Mouse (Mus musculus): ENCODE measurements around the gene Crabp1. TPM values are rescaled to one million over a fixed set of nuclear protein-coding genes. Genes with fewer than 3 reads are reported as not detected.

Crabp1 gene
- polyA plus RNA-seq, 2 experiments: 0.17 to 0.99 TPM

GRCm38 (mm10) chr9:54752201-54752943 lies 12.2 kb upstream of the Crabp1 start:
- H3K4me1 ChIP-seq (replicated peaks; ENCODE audit: control insufficient read depth in 2 of 2, insufficient read depth in 2 of 2, low read length in 1 of 2): no peaks in the 10 kb centered on the region; a peak in 1 of 4 replicates
- ATAC-seq (ENCODE audit: insufficient read depth): no peak
- DNase-seq (ENCODE audit: low read depth in 3 of 3, low spot score in 3 of 3): no peak
- H3K27me3 ChIP-seq (ENCODE audit: control insufficient read depth, insufficient read depth, low read length): no peaks in the 10 kb centered on the region
- 49% methylated on average over 21 of the region's 21 CpGs for WGBS (ENCODE audit: insufficient replicate concordance)
- no peaks in the 10 kb centered on the region for H3K9me3 ChIP-seq (ENCODE audit: control insufficient read depth, low read length)
- H3K4me2 ChIP-seq (ENCODE audit: low read depth): no peak overlapping the region
- H3K36me3 ChIP-seq (replicated peaks; ENCODE audit: control insufficient read depth, insufficient read depth, low read depth): no peaks in the 10 kb centered on the region
- no peak overlapping the region for H3K4me3 ChIP-seq (ENCODE audit: insufficient read depth in 1 of 2, low read depth in 2 of 2, low read length in 2 of 2)
- H3K27ac ChIP-seq: no peak overlapping the region
- TF ChIP-seq CTCF (IDR thresholded peaks at IDR 0.05; ENCODE audit: low read depth) (no peak), EP300 (IDR thresholded peaks at IDR 0.05; ENCODE audit: low read depth) (no peak)
- no peak overlapping the region for H3K9ac ChIP-seq (replicated peaks)

- Histone ChIP-seq H3K9ac (replicated peaks) (no peak overlapping the region), H3K4me3 (ENCODE audit: insufficient read depth in 1 of 2, low read depth in 2 of 2, low read length in 2 of 2) (no peak overlapping the region), H3K4me2 (ENCODE audit: low read depth) (no peak overlapping the region), H3K27me3 (ENCODE audit: control insufficient read depth, insufficient read depth, low read length) (no peaks in the 10 kb centered on the region), H3K36me3 (replicated peaks; ENCODE audit: control insufficient read depth, insufficient read depth, low read depth) (no peaks in the 10 kb centered on the region), H3K27ac (no peak overlapping the region), H3K9me3 (ENCODE audit: control insufficient read depth, low read length) (no peaks in the 10 kb centered on the region), H3K4me1 (replicated peaks; ENCODE audit: control insufficient read depth in 2 of 2, insufficient read depth in 2 of 2, low read length in 1 of 2) (no peaks in the 10 kb centered on the region; a peak in 1 of 4 replicates)
- TF ChIP-seq EP300 (IDR thresholded peaks at IDR 0.05; ENCODE audit: low read depth) (no peak), CTCF (IDR thresholded peaks at IDR 0.05; ENCODE audit: low read depth) (no peak)
- ATAC-seq (ENCODE audit: insufficient read depth) (no peak), DNase-seq (ENCODE audit: low read depth in 3 of 3, low spot score in 3 of 3) (no peak)
- 61% methylated on average over 11 of the region's 11 CpGs for WGBS (ENCODE audit: insufficient replicate concordance)
Observed at GRCm38 (mm10) chr9:54752944-54753295, 11.6 kb upstream of the Crabp1 start.

GRCm38 (mm10) chr9:54759592-54759991 lies 5.0 kb upstream of the Crabp1 start:
- H3K9ac ChIP-seq (replicated peaks): no peak overlapping the region
- H3K4me3 ChIP-seq (ENCODE audit: insufficient read depth in 1 of 2, low read depth in 2 of 2, low read length in 2 of 2): no peak overlapping the region
- peaks cover 23% of the 10 kb centered on the region for H3K27me3 ChIP-seq (ENCODE audit: control insufficient read depth, insufficient read depth, low read length)
- no peak overlapping the region for H3K4me2 ChIP-seq (ENCODE audit: low read depth)
- no peak overlapping the region for H3K27ac ChIP-seq
- ATAC-seq (ENCODE audit: insufficient read depth): no peak
- DNase-seq (ENCODE audit: low read depth in 3 of 3, low spot score in 3 of 3): no peak
- 38% methylated on average over 6 of the region's 6 CpGs for WGBS (ENCODE audit: insufficient replicate concordance)
- TF ChIP-seq EP300 (IDR thresholded peaks at IDR 0.05; ENCODE audit: low read depth) (no peak), CTCF (IDR thresholded peaks at IDR 0.05; ENCODE audit: low read depth) (no peak)
- H3K9me3 ChIP-seq (ENCODE audit: control insufficient read depth, low read length): no peaks in the 10 kb centered on the region
- H3K36me3 ChIP-seq (replicated peaks; ENCODE audit: control insufficient read depth, insufficient read depth, low read depth): no peaks in the 10 kb centered on the region
- no peaks in the 10 kb centered on the region for H3K4me1 ChIP-seq (replicated peaks; ENCODE audit: control insufficient read depth in 2 of 2, insufficient read depth in 2 of 2, low read length in 1 of 2)

GRCm38 (mm10) chr9:54764091-54764490 lies 457 bp upstream of the Crabp1 start:
- DNase-seq (ENCODE audit: low read depth in 3 of 3, low spot score in 3 of 3) (no peak), ATAC-seq (ENCODE audit: insufficient read depth) (no peak)
- H3K27me3 ChIP-seq (ENCODE audit: control insufficient read depth, insufficient read depth, low read length): peaks cover 45% of the 10 kb centered on the region
- WGBS (ENCODE audit: insufficient replicate concordance): 19% methylated on average over 12 of the region's 12 CpGs
- no peak for TF ChIP-seq CTCF (IDR thresholded peaks at IDR 0.05; ENCODE audit: low read depth)
- TF ChIP-seq EP300 (IDR thresholded peaks at IDR 0.05; ENCODE audit: low read depth): no peak
- H3K36me3 ChIP-seq (replicated peaks; ENCODE audit: control insufficient read depth, insufficient read depth, low read depth): no peaks in the 10 kb centered on the region
- H3K4me1 ChIP-seq (replicated peaks; ENCODE audit: control insufficient read depth in 2 of 2, insufficient read depth in 2 of 2, low read length in 1 of 2): no peaks in the 10 kb centered on the region
- H3K27ac ChIP-seq: no peak overlapping the region
- no peak overlapping the region for H3K4me2 ChIP-seq (ENCODE audit: low read depth)
- no peak overlapping the region for H3K9ac ChIP-seq (replicated peaks)
- H3K9me3 ChIP-seq (ENCODE audit: control insufficient read depth, low read length): no peaks in the 10 kb centered on the region
- H3K4me3 ChIP-seq (ENCODE audit: insufficient read depth in 1 of 2, low read depth in 2 of 2, low read length in 2 of 2): no peak overlapping the region

GRCm38 (mm10) chr9:54765336-54766085 lies 963 bp downstream of the Crabp1 start:
- TF ChIP-seq EP300 (IDR thresholded peaks at IDR 0.05; ENCODE audit: low read depth) (no peak), CTCF (IDR thresholded peaks at IDR 0.05; ENCODE audit: low read depth) (no peak)
- Histone ChIP-seq H3K27ac (no peak overlapping the region), H3K9ac (replicated peaks) (no peak overlapping the region), H3K36me3 (replicated peaks; ENCODE audit: control insufficient read depth, insufficient read depth, low read depth) (no peaks in the 10 kb centered on the region), H3K9me3 (ENCODE audit: control insufficient read depth, low read length) (no peaks in the 10 kb centered on the region), H3K4me3 (ENCODE audit: insufficient read depth in 1 of 2, low read depth in 2 of 2, low read length in 2 of 2) (no peak overlapping the region), H3K4me1 (replicated peaks; ENCODE audit: control insufficient read depth in 2 of 2, insufficient read depth in 2 of 2, low read length in 1 of 2) (no peaks in the 10 kb centered on the region), H3K4me2 (ENCODE audit: low read depth) (no peak overlapping the region), H3K27me3 (ENCODE audit: control insufficient read depth, insufficient read depth, low read length) (peaks cover 45% of the 10 kb centered on the region)
- WGBS (ENCODE audit: insufficient replicate concordance): 2% methylated on average over 41 of the region's 41 CpGs
- DNase-seq (ENCODE audit: low read depth in 3 of 3, low spot score in 3 of 3) (no peak), ATAC-seq (ENCODE audit: insufficient read depth) (no peak)
